Mouse (Mus musculus) erythroblast, embryonic 14.5 days (primary cell): ENCODE results near the gene Tspoap1.

Experiments used
- GATA1 ChIP-seq: IDR thresholded peaks from 2 replicates; pipeline ENCODE4 v1.6.1; 2012; ENCODE audit warnings: low read length, inconsistent platforms, mixed read lengths
- TAL1 ChIP-seq: IDR thresholded peaks from 3 replicates; pipeline ENCODE4 v1.6.1; 2012; ENCODE audit warnings: low read length, inconsistent platforms, mixed read lengths

- TF ChIP-seq GATA1 (no peak), TAL1 (no peak)
Measured at GRCm38 (mm10) chr11:87807433-87807832, 47.1 kb downstream of the Tspoap1 start.
